9 mouse cellular contexts compared by ENCODE assay signal in the genomic region with DNA sequence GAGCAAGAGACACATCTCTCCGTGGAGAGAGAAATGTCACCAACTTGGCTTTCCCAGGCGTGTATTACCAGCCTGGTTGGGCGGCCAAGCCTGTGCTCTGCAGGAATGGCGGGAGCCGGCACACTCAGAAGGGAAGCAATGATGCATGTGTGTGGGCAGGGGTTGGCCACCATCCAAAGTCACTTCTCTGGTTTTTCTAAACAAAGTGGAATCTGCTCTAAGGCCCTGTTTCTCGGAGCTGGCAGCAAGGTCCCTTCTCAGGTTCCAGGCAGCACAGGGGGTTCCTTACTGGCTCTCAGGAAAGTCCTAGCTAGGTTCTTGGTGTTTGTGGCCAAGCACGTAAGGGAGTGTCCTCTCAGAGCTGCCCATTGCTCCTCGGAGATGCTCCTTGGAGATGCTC. TPM values are rescaled to one million over a fixed set of nuclear protein-coding genes. Genes with fewer than 3 reads are reported as not detected.
DNase-seq lines count a peak whose midpoint lies in the region; ATAC-seq lines count a peak whose summit lies in the region.
"Had no signal": no experiment of that assay in that cellular context is flagged by ENCODE, and none has a peak within 500 bp of the region (broad histone marks: within the 10 kb centered on the region; RNA-seq: fewer than 3 reads in every experiment).

No protein-coding gene starts in this region.

- no peaks in the 10 kb centered on the region for H3K9me3 ChIP-seq in limb, embryonic 13.5 days
- no peaks in the 10 kb centered on the region for H3K9me3 ChIP-seq in limb, embryonic 10.5 days (replicated peaks)

- intact Hi-C loops in gastrocnemius, postnatal 36 days (cut with DNase I), result no loop called here

- H3K4me2 ChIP-seq in limb, embryonic 13.5 days (replicated peaks), result no peak overlapping the region

- no peaks in the 10 kb centered on the region for H3K27me3 ChIP-seq in limb, embryonic 13.5 days
- H3K27me3 ChIP-seq in limb, embryonic 10.5 days (ENCODE audit: low read depth, poor library complexity, severe bottlenecking), result peaks cover 13% of the 10 kb centered on the region; the same call in 1 of the 2 replicates

- H3K4me3 ChIP-seq in limb, embryonic 13.5 days, result no peak overlapping the region
- no peak overlapping the region for H3K4me3 ChIP-seq in limb, embryonic 10.5 days

- H3K4me1 ChIP-seq in limb, embryonic 13.5 days, result peaks cover 16% of the 10 kb centered on the region
- H3K4me1 ChIP-seq in limb, embryonic 10.5 days, result peaks cover 6% of the 10 kb centered on the region; the same call in 1 of the 2 replicates

- no peak overlapping the region for H3K27ac ChIP-seq in limb, embryonic 13.5 days
- no peak overlapping the region for H3K27ac ChIP-seq in limb, embryonic 10.5 days
- H3K27ac ChIP-seq: macrophage had no signal

- 0 out of 2 replicates have a peak overlapping the region, but pooled peaks have one; percentile 19 for H3K9ac ChIP-seq in limb, embryonic 13.5 days

- 65% methylated on average over 8 of the region's 8 CpGs for WGBS in limb, embryonic 13.5 days
- WGBS in limb, embryonic 10.5 days, result 86% methylated on average over 8 of the region's 8 CpGs

- no peak for DNase-seq in limb, embryonic 10.5 days (ENCODE audit: low spot score)
- peak; percentile 78 for DNase-seq in cerebellum, adult 11-12 months
- peak; percentile 81 for DNase-seq in kidney, postnatal 10 days
- DNase-seq in ovary, postnatal 36 days (ENCODE audit: low spot score), result peak; percentile 60
- DNase-seq in thymus, postnatal 14 days, result no peak
- DNase-seq in gastrocnemius, postnatal 36 days, result no peak
- no peak for DNase-seq in gastrocnemius, postnatal 25 days

- H3K36me3 ChIP-seq in limb, embryonic 13.5 days, result no peaks in the 10 kb centered on the region
- no peaks in the 10 kb centered on the region for H3K36me3 ChIP-seq in limb, embryonic 10.5 days

- ATAC-seq in limb, embryonic 13.5 days (ENCODE audit: low FRiP score, low read depth), result no peak

RNA-seq across cellular contexts. Expression of gene Rph3al, which starts 58.2 kb away (rescaled TPM):
- 2.5 and 2.6 TPM in 2 replicates for polyA plus RNA-seq in limb, embryonic 13.5 days (2015; fragmentation: Nextera tagmentation; extraction: Ambion mirVana)
- polyA plus RNA-seq in limb, embryonic 10.5 days (2016; fragmentation: Nextera tagmentation; extraction: Ambion mirVana), result 1.2 and 2.4 TPM in 2 replicates
- 10 to 100 TPM in 1 of 2 experiments, 1 to 10 TPM in 1; 9.4 to 11.0 TPM for total RNA-seq in gastrocnemius, postnatal 36 days (2021)
- 1 to 10 TPM; 8.2 to 8.6 TPM for total RNA-seq in gastrocnemius, postnatal 25 days (2021)
- polyA plus RNA-seq: macrophage had no signal

Comparison
In these comparisons a context has a peak if more than half of its experiments do, and no peak if none do; other contexts are left out.
1. DNase-seq: peak in cerebellum, adult 11-12 months (single experiment), kidney, postnatal 10 days (single experiment) and ovary, postnatal 36 days (single experiment); none in limb, embryonic 10.5 days (single experiment), thymus, postnatal 14 days (single experiment), gastrocnemius, postnatal 36 days (0 of 2) and gastrocnemius, postnatal 25 days (single experiment).